Mouse (Mus musculus): ENCODE results near the gene Adk. TPM values are rescaled to one million over a fixed set of nuclear protein-coding genes. Genes with fewer than 3 reads are reported as not detected.

Adk gene
- polyA plus RNA-seq, 1 experiment from 2014 or later = 242 TPM

DNA sequence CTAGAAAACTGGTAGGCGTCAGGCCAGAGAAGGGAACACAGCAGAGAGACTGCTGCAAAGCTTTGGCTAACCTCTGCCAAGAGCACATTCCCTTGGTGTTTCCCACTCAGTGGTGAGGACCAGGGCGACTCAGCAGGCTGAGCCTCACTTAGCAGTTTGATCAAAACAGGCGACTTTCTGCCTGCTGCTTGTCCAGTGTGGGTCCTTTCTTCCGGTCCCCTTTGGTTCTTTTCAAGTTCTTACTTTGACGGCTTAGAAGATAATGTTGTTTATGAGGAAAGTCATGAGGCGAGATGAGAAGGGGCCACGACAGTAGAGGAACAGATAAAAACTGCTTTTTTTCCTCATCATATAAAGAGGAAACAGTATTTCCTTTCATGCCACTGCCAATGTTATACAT lies 49.2 kb downstream of the Adk start:
- Histone ChIP-seq H3K36me3 (peaks cover 6% of the 10 kb centered on the region), H3K9me3 (no peaks in the 10 kb centered on the region), H3K4me2 (peak overlapping the region; percentile 16), H3K9ac (no peak overlapping the region), H3K27me3 (replicated peaks) (no peaks in the 10 kb centered on the region), H3K4me3 (no peak overlapping the region), H3K27ac (replicated peaks) (peak overlapping the region; percentile 66), H3K4me1 (peaks cover 43% of the 10 kb centered on the region)
- 27% methylated on average over 7 of the region's 7 CpGs for WGBS
- ATAC-seq (ENCODE audit: extremely low read depth, insufficient number of reproducible peaks, low FRiP score, low TSS enrichment) = no peak

DNA sequence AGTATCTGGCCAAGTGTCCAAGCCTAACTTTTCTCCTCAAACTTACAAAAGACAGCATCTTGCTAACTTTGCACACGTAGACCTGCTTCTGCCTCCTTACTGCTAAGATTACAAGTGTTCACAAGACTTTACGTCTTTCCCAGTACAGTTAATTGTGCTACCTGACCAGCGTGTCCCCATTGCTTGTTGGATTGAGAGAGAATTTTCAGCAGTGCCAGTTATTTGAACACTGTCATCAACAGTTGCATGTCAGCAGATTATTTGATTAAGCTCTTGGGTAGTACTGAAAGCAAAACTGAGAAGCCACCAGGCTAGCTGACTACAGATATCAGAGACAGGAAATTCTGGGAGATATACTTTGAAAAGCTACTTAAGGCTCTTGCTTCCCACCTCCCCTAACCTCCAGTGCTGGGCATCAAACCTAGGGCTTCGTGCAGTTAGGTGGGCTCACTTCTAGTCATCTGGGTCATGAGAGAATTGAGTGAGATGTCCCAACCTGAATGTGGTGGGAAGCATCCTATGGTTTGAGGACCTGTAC lies 50.4 kb downstream of the Adk start:
- Histone ChIP-seq H3K9me3 (no peaks in the 10 kb centered on the region), H3K27ac (replicated peaks) (no peak overlapping the region), H3K9ac (no peak overlapping the region), H3K36me3 (peaks cover 8% of the 10 kb centered on the region), H3K4me3 (no peak overlapping the region), H3K27me3 (replicated peaks) (no peaks in the 10 kb centered on the region), H3K4me1 (peaks cover 40% of the 10 kb centered on the region), H3K4me2 (no peak overlapping the region)
- no peak for ATAC-seq (ENCODE audit: extremely low read depth, insufficient number of reproducible peaks, low FRiP score, low TSS enrichment)
- WGBS = 68% methylated on average over 4 of the region's 4 CpGs

DNA sequence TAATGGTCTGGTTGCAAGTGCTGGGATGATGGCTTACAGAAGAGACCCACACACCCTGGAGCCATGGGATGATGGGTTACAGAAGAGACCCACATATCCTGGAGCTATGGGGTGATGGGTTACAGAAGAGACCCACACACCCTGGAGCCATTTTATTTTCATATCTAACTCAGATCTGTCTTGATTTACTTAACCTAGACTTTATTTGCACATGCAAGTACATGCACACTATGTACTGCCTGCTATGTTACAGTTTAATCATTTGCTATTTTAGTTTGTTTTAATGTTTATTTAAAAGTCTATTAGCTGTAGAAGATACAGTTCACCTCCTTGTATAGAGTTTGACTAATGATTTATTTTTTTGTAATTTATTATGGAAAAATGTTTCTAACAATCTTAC lies 52.7 kb downstream of the Adk start:
- H3K4me1 ChIP-seq = peaks cover 26% of the 10 kb centered on the region
- H3K27ac ChIP-seq (replicated peaks) = no peak overlapping the region
- no peak overlapping the region for H3K9ac ChIP-seq
- H3K27me3 ChIP-seq (replicated peaks) = no peaks in the 10 kb centered on the region
- H3K36me3 ChIP-seq = peaks cover 8% of the 10 kb centered on the region
- H3K9me3 ChIP-seq = no peaks in the 10 kb centered on the region
- H3K4me3 ChIP-seq = no peak overlapping the region
- H3K4me2 ChIP-seq = no peak overlapping the region
- no peak for ATAC-seq (ENCODE audit: extremely low read depth, insufficient number of reproducible peaks, low FRiP score, low TSS enrichment)

DNA sequence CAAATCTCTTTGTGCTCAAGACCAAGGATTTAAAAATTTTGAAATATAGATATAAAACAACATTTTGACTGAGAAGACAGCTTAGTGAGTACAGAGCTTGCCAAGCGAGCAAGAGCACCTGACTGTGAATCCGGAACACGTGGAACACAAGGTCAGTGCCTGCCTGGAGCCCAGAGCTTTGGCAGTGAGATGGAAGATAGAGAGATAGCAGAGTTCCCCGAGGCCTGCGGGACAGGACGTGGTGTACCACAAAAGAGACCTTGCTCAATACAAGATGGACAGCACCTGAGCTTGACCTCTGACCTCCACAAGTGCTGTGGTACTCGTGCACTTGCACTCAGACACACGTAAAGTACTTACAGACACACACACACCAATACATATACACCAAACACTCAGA lies 54.2 kb downstream of the Adk start:
- WGBS = 74% methylated on average over 8 of the region's 8 CpGs
- Histone ChIP-seq H3K9me3 (no peaks in the 10 kb centered on the region), H3K9ac (no peak overlapping the region), H3K4me2 (no peak overlapping the region), H3K27ac (replicated peaks) (no peak overlapping the region), H3K4me3 (no peak overlapping the region), H3K4me1 (peaks cover 11% of the 10 kb centered on the region), H3K36me3 (peaks cover 8% of the 10 kb centered on the region), H3K27me3 (replicated peaks) (no peaks in the 10 kb centered on the region)
- no peak for ATAC-seq (ENCODE audit: extremely low read depth, insufficient number of reproducible peaks, low FRiP score, low TSS enrichment)

DNA sequence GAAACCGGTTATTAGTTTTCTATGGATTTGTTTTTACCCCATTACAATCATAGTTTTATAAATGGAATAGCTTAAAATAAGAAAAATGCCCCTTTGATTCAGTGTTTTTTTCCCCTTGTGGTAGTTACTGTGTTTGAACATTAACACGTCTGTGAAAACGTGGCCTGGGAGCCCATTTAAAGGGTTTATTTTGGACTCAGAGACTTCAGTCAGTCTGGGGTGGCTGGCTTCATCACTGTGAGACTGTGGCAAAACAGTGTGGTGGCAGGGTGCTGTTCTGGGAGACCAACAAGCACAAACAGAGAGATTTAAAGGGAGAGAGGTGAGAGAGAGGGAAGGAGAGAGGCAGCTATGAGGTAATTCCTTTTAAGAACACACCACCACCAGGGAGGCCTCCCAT lies 55.2 kb downstream of the Adk start:
- H3K27me3 ChIP-seq (replicated peaks) = no peaks in the 10 kb centered on the region
- no peak overlapping the region for H3K27ac ChIP-seq (replicated peaks)
- H3K4me3 ChIP-seq = no peak overlapping the region
- H3K9me3 ChIP-seq = no peaks in the 10 kb centered on the region
- H3K9ac ChIP-seq = no peak overlapping the region
- H3K36me3 ChIP-seq = peaks cover 8% of the 10 kb centered on the region
- peaks cover 6% of the 10 kb centered on the region for H3K4me1 ChIP-seq
- ATAC-seq (ENCODE audit: extremely low read depth, insufficient number of reproducible peaks, low FRiP score, low TSS enrichment) = no peak
- 83% methylated on average over 3 of the region's 3 CpGs for WGBS
- no peak overlapping the region for H3K4me2 ChIP-seq

DNA sequence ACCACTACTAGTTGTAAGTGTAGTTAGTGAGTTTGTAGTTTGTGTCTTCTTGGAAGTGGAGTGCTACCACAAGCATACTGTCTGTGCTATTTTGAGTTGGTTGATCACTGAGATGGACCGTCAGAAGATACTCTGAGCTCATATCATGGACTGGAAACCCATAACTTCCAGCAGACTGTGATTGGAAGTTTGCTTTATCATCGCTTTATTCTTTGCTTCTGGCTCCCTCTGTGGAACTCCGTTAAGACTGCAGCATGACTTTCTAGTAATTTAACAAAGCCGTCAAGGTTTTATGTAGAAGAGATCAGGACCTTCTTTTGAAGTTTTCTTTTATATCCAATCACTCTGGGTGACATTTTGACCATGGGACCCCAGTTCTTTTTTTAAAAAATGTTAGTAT lies 58.1 kb downstream of the Adk start:
- Histone ChIP-seq H3K9ac (no peak overlapping the region), H3K36me3 (peaks cover 3% of the 10 kb centered on the region), H3K4me3 (no peak overlapping the region), H3K27ac (replicated peaks) (no peak overlapping the region), H3K9me3 (no peaks in the 10 kb centered on the region), H3K27me3 (replicated peaks) (no peaks in the 10 kb centered on the region), H3K4me2 (no peak overlapping the region), H3K4me1 (peaks cover 2% of the 10 kb centered on the region; the same call in 1 of the 2 replicates)
- no peak for ATAC-seq (ENCODE audit: extremely low read depth, insufficient number of reproducible peaks, low FRiP score, low TSS enrichment)
- WGBS = 60% methylated on average over 4 of the region's 4 CpGs

DNA sequence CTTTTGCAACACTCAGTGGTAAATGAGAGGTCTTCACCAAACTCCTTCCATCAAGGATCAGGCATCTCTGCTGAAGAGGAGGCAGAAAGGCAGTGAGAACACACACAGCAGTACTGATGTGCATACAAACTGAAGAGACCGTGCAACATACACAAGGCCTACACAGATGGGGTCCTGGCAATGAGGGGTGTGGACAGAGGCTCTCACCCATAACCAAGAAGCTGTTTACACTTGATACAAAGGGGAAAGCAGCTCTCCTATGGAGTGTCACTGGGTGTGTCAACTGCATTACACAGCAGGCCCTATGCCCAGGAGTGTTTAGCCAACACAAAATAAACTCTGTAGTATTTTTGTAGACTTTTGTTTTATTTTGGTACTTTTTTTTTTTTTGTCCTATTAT lies 59.1 kb downstream of the Adk start:
- H3K4me2 ChIP-seq = no peak overlapping the region

DNA sequence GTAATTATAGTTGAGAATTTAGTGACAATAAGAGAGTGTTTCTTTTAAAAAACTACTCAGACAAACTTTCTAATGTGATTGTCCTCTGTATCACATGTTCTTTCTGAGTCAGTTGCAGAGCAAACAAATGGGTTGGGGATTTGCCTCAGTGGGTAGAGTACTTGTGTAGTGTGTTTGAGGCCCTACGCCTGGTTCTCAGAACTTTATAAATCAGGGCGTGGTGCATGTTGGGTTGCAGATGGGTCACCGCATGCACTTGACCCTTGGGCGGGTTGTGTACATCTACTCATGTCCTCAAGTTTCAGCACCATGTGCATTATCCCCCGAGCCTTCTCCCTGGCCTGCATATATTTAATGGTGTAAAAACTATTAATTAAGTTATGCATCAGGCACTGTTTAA lies 59.8 kb downstream of the Adk start:
- Histone ChIP-seq H3K4me3 (no peak overlapping the region), H3K9me3 (no peaks in the 10 kb centered on the region), H3K4me1 (peaks cover 12% of the 10 kb centered on the region), H3K27ac (replicated peaks) (no peak overlapping the region), H3K9ac (no peak overlapping the region), H3K27me3 (replicated peaks) (no peaks in the 10 kb centered on the region), H3K36me3 (no peaks in the 10 kb centered on the region), H3K4me2 (no peak overlapping the region)
- ATAC-seq (ENCODE audit: extremely low read depth, insufficient number of reproducible peaks, low FRiP score, low TSS enrichment) = no peak
- 85% methylated on average over 5 of the region's 5 CpGs for WGBS

More for the DNA sequence above, 59.1 kb downstream of the Adk start:
- Histone ChIP-seq H3K4me3 (no peak overlapping the region), H3K27ac (replicated peaks) (no peak overlapping the region), H3K9me3 (no peaks in the 10 kb centered on the region), H3K4me1 (peaks cover 9% of the 10 kb centered on the region), H3K36me3 (peaks cover 3% of the 10 kb centered on the region), H3K27me3 (replicated peaks) (no peaks in the 10 kb centered on the region), H3K9ac (no peak overlapping the region)
- ATAC-seq (ENCODE audit: extremely low read depth, insufficient number of reproducible peaks, low FRiP score, low TSS enrichment) = no peak
- WGBS = 76% methylated on average over 1 of the region's 1 CpGs

DNA sequence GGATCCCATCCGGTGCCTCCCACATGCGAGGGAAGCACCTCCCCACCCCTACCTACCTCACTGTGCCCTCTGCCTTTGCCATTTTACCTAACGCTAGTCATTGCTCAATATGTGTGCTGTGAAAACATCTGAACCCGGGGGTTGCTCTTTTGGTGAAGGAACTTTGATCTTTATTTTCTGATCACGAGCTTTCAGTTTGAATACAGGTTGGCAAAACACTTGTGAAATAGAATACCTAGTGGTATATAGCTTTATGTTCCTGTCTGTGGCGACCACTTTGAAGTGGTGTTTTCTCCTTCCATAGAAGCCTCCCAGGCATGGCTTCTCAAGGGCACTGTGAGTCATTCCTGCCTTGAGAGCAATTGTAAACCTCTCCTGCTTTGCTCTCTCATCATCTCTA lies 60.4 kb downstream of the Adk start:
- no peaks in the 10 kb centered on the region for H3K9me3 ChIP-seq
- H3K9ac ChIP-seq = no peak overlapping the region
- no peaks in the 10 kb centered on the region for H3K27me3 ChIP-seq (replicated peaks)
- no peak overlapping the region for H3K4me3 ChIP-seq
- no peaks in the 10 kb centered on the region for H3K36me3 ChIP-seq
- ATAC-seq (ENCODE audit: extremely low read depth, insufficient number of reproducible peaks, low FRiP score, low TSS enrichment) = no peak
- no peak overlapping the region for H3K27ac ChIP-seq (replicated peaks)
- peaks cover 18% of the 10 kb centered on the region for H3K4me1 ChIP-seq
- no peak overlapping the region for H3K4me2 ChIP-seq
- WGBS = 83% methylated on average over 6 of the region's 6 CpGs

DNA sequence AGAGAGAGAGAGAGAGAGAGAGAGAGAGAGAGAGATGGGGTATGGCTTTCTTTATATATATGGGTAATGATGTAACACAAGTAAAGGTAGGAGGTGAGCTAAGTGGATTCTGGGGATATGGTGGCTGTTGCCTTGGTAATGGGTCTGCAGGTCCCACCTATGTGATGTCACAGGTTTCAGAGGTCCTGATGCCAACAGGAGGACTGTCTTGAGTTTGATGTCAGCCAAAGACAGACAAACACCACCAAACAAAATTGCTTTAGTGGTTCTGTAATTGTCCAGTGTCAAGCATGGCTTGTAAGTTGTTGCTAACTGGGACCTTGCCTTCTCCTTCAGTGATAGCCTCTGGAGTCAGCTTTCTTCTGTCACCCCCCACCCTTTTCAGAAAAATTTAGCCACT lies 62.0 kb downstream of the Adk start:
- no peaks in the 10 kb centered on the region for H3K9me3 ChIP-seq
- H3K4me3 ChIP-seq = no peak overlapping the region
- no peak overlapping the region for H3K9ac ChIP-seq
- H3K27me3 ChIP-seq (replicated peaks) = no peaks in the 10 kb centered on the region
- H3K4me2 ChIP-seq = no peak overlapping the region
- H3K36me3 ChIP-seq = no peaks in the 10 kb centered on the region
- no peak overlapping the region for H3K27ac ChIP-seq (replicated peaks)
- ATAC-seq (ENCODE audit: extremely low read depth, insufficient number of reproducible peaks, low FRiP score, low TSS enrichment) = no peak
- peaks cover 32% of the 10 kb centered on the region for H3K4me1 ChIP-seq

DNA sequence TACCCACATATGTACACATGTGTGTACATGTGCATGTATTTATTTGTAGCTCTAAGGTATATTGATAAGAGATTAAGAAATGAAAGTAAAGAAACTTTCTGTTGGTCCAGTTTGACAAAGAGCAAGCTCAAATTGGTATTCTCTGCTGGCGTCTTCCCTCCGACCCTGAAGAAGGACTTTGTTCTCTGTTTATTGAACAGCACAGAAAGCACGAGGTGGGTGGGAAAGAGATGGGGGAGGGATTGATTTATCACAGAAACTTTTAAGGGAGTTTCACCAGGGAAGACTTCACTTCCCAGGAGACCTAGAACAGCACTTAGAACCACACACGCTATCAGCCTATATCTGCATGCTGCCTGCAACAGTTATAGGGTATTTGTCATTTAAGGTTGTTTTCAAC lies 62.9 kb downstream of the Adk start:
- Histone ChIP-seq H3K27me3 (replicated peaks) (no peaks in the 10 kb centered on the region), H3K4me3 (no peak overlapping the region), H3K36me3 (no peaks in the 10 kb centered on the region), H3K9ac (no peak overlapping the region), H3K4me2 (no peak overlapping the region), H3K9me3 (no peaks in the 10 kb centered on the region), H3K27ac (replicated peaks) (no peak overlapping the region), H3K4me1 (peaks cover 35% of the 10 kb centered on the region)
- 67% methylated on average over 4 of the region's 4 CpGs for WGBS
- no peak for ATAC-seq (ENCODE audit: extremely low read depth, insufficient number of reproducible peaks, low FRiP score, low TSS enrichment)

DNA sequence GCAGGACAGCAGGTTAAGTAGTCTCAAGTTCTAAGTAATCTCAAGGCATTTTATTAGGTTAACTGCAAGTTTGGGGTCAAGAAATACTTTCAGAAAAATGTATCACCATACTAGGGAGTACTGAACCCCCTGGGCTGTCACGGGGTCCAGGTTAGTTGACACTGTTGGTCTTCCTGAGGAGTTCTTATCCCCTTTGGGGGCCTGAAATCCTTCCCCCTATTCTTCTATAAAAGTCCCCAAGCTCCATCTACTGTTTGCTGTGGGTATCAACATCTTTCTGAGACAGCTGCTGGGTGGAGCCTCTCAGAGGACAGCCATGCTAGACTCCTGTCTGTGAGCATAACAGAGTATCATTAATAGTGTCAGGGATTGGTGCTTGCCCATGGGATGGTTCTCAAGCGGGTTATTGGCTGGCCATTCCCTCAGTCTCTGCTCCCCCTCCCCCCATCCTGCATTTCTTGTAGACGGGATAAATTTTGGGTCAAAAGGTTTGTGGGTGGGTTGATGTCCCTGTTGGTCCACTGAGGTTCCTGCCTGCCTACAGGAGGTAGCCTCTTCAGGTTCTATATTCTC lies 63.6 kb downstream of the Adk start:
- Histone ChIP-seq H3K4me2 (no peak overlapping the region), H3K27ac (replicated peaks) (no peak overlapping the region), H3K4me3 (no peak overlapping the region), H3K9me3 (no peaks in the 10 kb centered on the region), H3K9ac (no peak overlapping the region), H3K27me3 (replicated peaks) (no peaks in the 10 kb centered on the region), H3K36me3 (no peaks in the 10 kb centered on the region), H3K4me1 (peaks cover 35% of the 10 kb centered on the region)
- no peak for ATAC-seq (ENCODE audit: extremely low read depth, insufficient number of reproducible peaks, low FRiP score, low TSS enrichment)
- 69% methylated on average over 3 of the region's 3 CpGs for WGBS
